Mouse (Mus musculus): Measurements from ENCODE around the gene Unc79. TPM values are rescaled to one million over a fixed set of nuclear protein-coding genes. Genes with fewer than 3 reads are reported as not detected.
A peak's percentile ranks its signal among the peaks of the same experiment; 100 is the strongest.

The Unc79 gene
- polyA plus RNA-seq, 1 experiment from 2014 or later = 0.17 TPM

DNA sequence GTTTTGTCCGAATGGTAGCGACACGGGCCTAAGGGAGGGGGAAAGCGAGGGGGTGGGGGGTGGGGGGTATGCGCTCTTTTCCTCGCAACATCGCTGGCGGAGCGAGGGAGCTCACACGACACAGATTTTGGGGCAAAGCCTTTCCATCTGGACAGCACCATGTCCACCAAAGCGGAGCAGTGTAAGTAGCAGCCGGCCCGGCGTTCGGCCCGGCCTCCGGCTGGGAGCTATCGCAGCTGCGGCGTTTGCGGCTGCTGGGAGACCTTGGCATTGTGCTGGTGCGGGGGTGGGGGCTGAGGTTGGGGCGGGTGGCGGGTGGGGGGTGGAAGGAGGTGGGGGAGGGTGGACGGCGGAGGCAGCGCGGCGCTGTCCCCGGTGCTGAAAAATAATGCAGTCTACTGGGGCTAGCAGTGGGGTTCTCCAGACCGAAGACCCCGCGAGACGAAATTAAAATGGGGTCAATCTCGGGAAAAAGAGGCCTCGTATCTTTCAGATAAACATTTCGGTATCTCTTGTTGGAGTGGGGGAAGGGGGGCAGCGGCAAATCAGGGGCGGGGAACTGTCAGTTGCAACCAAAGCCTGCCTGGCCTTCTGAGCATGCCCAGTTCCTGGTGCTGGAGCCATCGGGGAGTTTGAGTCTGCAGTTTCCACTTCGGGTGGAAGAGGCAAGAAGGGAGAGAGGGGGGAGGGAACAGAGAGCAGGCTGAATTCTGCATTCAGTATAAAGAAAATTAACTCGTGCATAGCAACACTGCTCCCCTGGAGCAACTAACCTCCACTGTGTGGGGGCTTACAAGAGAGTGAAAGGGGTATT is 943 bp downstream of the Unc79 start:
- no peak overlapping the region for H3K9ac ChIP-seq (replicated peaks; ENCODE audit: low read length)
- peaks cover 10% of the 10 kb centered on the region for H3K27me3 ChIP-seq (ENCODE audit: insufficient read depth, low read length)
- H3K4me3 ChIP-seq (ENCODE audit: low read length) = peak overlapping the region; percentile 56
- no peaks in the 10 kb centered on the region for H3K9me3 ChIP-seq (ENCODE audit: low read length)
- H3K4me1 ChIP-seq (ENCODE audit: insufficient read depth, low read length) = peaks cover 5% of the 10 kb centered on the region; the same call in 1 of the 2 replicates
- 0% methylated on average over 41 of the region's 42 CpGs for WGBS
- H3K36me3 ChIP-seq (ENCODE audit: insufficient read depth, low read length) = no peaks in the 10 kb centered on the region
- peak; percentile 94 for ATAC-seq (ENCODE audit: low FRiP score, low TSS enrichment)
- H3K4me2 ChIP-seq (replicated peaks; ENCODE audit: low read depth, low read length) = peak overlapping the region; percentile 86
- no peak overlapping the region for H3K27ac ChIP-seq (ENCODE audit: low read length)

DNA sequence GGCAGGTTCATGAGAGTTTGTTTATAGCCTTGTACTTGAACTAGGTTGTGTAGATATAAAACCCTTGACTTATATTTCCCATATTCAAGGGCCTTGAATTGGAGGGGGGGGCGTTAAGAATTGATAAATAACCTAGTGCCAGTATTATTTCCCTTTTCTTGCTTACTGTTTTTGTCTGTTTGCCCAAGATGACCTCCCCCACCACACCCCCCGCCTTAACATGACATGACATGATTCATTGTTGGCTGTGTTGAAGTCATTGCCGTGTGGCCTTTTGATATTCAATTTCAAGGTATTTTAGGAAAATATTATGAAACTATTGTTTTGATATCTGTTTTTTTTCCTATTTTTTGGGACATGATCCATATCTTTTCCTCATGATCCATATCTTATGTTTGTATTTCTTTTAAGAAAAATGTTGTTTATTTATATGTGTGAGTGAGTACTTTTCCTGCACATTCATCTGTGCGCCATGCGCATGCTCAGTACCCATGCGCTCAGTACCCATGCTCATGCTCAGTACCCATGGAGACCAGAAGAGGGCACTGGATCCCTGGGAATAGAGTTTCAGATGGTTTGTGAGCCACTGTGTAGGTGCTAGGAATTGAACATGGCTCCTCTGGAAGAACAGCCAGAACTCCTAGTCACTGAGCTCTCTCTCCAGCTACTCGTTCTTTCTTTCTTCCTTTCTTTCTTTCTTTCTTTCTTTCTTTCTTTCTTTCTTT is 11.6 kb downstream of the Unc79 start:
- H3K36me3 ChIP-seq (ENCODE audit: insufficient read depth, low read length) = no peaks in the 10 kb centered on the region
- no peak overlapping the region for H3K27ac ChIP-seq (ENCODE audit: low read length)
- H3K4me2 ChIP-seq (replicated peaks; ENCODE audit: low read depth, low read length) = no peak overlapping the region
- H3K4me1 ChIP-seq (ENCODE audit: insufficient read depth, low read length) = no peaks in the 10 kb centered on the region
- WGBS = 89% methylated on average over 7 of the region's 7 CpGs
- H3K4me3 ChIP-seq (ENCODE audit: low read length) = no peak overlapping the region
- no peak overlapping the region for H3K9ac ChIP-seq (replicated peaks; ENCODE audit: low read length)
- ATAC-seq (ENCODE audit: low FRiP score, low TSS enrichment) = no peak
- no peaks in the 10 kb centered on the region for H3K27me3 ChIP-seq (ENCODE audit: insufficient read depth, low read length)
- H3K9me3 ChIP-seq (ENCODE audit: low read length) = no peaks in the 10 kb centered on the region

DNA sequence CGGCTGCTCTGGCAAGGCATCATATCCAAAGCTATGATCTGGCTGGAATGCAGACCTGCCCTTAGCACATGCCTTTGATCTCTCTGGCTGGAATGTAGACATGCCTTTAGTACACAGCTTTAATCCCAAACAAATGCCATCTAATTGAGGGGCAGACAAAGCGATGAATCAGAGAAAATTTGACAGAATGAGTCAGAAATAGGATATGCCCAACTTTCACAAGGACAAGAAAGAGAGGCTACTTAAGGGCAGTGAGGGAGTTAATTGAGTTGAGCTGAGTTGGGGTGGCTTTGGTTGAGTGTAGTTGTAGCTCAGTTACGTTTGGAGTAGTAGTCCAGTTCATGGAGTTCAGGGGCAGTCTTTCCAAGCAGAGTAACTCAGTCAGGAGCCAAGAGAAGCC is 12.4 kb downstream of the Unc79 start:
- H3K9me3 ChIP-seq (ENCODE audit: low read length) = no peaks in the 10 kb centered on the region
- no peaks in the 10 kb centered on the region for H3K27me3 ChIP-seq (ENCODE audit: insufficient read depth, low read length)
- ATAC-seq (ENCODE audit: low FRiP score, low TSS enrichment) = no peak
- H3K36me3 ChIP-seq (ENCODE audit: insufficient read depth, low read length) = no peaks in the 10 kb centered on the region
- H3K4me1 ChIP-seq (ENCODE audit: insufficient read depth, low read length) = no peaks in the 10 kb centered on the region
- H3K27ac ChIP-seq (ENCODE audit: low read length) = no peak overlapping the region
- H3K9ac ChIP-seq (replicated peaks; ENCODE audit: low read length) = no peak overlapping the region
- H3K4me2 ChIP-seq (replicated peaks; ENCODE audit: low read depth, low read length) = no peak overlapping the region
- no peak overlapping the region for H3K4me3 ChIP-seq (ENCODE audit: low read length)
- WGBS = 55% methylated on average over 3 of the region's 3 CpGs

DNA sequence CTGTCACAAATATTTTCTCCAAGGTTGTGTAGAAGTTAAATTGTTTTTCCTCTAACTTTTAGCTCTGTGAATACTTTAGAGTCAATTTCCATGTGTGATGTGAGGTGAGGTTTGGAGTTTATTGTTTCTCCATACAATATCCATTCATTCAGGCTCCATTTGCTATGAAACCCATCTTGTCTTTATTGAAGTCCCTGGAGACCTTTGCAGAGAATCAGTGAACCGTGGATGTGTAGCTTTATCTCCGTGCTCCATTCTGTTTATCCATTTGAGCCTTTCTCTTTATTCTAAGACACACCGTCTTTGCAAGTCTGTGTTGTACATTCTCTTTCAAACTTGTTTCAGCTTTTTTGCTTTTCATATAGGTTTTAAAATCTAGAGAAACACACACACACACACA is 15.8 kb downstream of the Unc79 start:
- Histone ChIP-seq H3K9ac (replicated peaks; ENCODE audit: low read length) (no peak overlapping the region), H3K4me1 (ENCODE audit: insufficient read depth, low read length) (no peaks in the 10 kb centered on the region), H3K27ac (ENCODE audit: low read length) (no peak overlapping the region), H3K36me3 (ENCODE audit: insufficient read depth, low read length) (no peaks in the 10 kb centered on the region), H3K27me3 (ENCODE audit: insufficient read depth, low read length) (no peaks in the 10 kb centered on the region), H3K9me3 (ENCODE audit: low read length) (no peaks in the 10 kb centered on the region), H3K4me3 (ENCODE audit: low read length) (no peak overlapping the region), H3K4me2 (replicated peaks; ENCODE audit: low read depth, low read length) (no peak overlapping the region)
- WGBS = 61% methylated on average over 3 of the region's 3 CpGs
- ATAC-seq (ENCODE audit: low FRiP score, low TSS enrichment) = no peak

DNA sequence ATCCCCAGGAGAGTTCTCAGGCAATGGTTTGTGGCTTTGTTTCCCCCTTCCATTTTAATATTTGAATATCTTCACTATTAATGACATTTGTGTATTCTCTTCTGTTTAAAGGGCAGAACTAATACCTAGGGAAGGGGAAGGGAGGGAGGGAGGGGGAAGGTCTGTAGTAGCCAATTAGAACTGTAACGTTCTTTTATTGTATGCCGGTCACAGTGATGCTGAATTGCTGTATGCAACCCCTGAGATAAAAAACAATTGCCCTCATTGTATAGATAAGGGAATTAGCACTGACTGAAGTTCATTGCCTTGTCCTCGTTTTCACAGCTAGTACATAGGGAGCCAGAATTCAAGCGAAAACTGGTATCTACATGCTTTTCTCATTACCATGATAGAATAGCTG is 31.9 kb downstream of the Unc79 start:
- 48% methylated on average over 4 of the region's 4 CpGs for WGBS
- Histone ChIP-seq H3K27ac (ENCODE audit: low read length) (no peak overlapping the region), H3K27me3 (ENCODE audit: insufficient read depth, low read length) (no peaks in the 10 kb centered on the region), H3K9me3 (ENCODE audit: low read length) (no peaks in the 10 kb centered on the region), H3K36me3 (ENCODE audit: insufficient read depth, low read length) (no peaks in the 10 kb centered on the region), H3K4me3 (ENCODE audit: low read length) (no peak overlapping the region), H3K4me1 (ENCODE audit: insufficient read depth, low read length) (no peaks in the 10 kb centered on the region), H3K4me2 (replicated peaks; ENCODE audit: low read depth, low read length) (no peak overlapping the region), H3K9ac (replicated peaks; ENCODE audit: low read length) (no peak overlapping the region)
- ATAC-seq (ENCODE audit: low FRiP score, low TSS enrichment) = no peak

DNA sequence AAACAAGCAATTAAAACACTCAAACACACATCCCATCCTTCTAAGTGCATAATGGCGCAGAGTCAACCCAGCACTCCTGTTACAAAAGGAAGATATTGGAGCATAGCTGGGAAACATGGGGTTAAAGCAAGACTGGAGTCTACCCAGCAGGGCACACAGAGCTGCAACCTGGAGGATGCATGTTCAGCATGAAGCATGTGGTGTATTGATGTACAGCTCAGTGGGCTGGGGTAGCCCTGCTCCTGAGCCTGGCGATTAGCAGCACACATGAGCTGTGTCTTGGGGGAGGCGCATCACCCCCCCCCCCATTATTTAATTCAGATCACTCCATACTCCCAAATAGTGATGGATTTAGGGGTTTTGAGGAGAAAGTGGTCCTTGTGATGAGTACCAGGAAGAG is 32.9 kb downstream of the Unc79 start:
- Histone ChIP-seq H3K4me2 (replicated peaks; ENCODE audit: low read depth, low read length) (no peak overlapping the region), H3K27me3 (ENCODE audit: insufficient read depth, low read length) (no peaks in the 10 kb centered on the region), H3K9me3 (ENCODE audit: low read length) (no peaks in the 10 kb centered on the region), H3K4me1 (ENCODE audit: insufficient read depth, low read length) (no peaks in the 10 kb centered on the region), H3K4me3 (ENCODE audit: low read length) (no peak overlapping the region), H3K27ac (ENCODE audit: low read length) (no peak overlapping the region), H3K36me3 (ENCODE audit: insufficient read depth, low read length) (no peaks in the 10 kb centered on the region), H3K9ac (replicated peaks; ENCODE audit: low read length) (no peak overlapping the region)
- 93% methylated on average over 3 of the region's 3 CpGs for WGBS
- ATAC-seq (ENCODE audit: low FRiP score, low TSS enrichment) = no peak

DNA sequence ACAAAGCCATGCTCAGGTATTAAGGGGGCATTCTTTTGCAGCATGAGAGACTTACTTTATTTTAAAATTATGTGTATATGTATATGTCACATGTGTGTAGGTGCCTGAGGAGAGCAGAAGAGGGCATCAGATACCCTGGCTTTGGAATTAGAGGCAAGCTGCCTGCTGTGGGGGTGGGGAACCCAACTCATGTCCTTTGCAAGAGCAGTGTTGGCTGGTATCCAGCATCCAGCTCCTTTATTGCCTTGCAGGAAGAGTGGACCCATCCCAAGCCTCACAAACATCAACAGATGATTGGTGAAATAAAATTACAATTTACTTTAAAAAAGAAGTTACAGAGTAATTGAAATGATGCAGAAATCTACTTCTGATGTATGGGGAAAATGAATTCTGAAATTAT is 36.7 kb downstream of the Unc79 start:
- no peak for ATAC-seq (ENCODE audit: low FRiP score, low TSS enrichment)
- H3K27ac ChIP-seq (ENCODE audit: low read length) = no peak overlapping the region
- no peak overlapping the region for H3K4me3 ChIP-seq (ENCODE audit: low read length)
- H3K9ac ChIP-seq (replicated peaks; ENCODE audit: low read length) = no peak overlapping the region
- H3K27me3 ChIP-seq (ENCODE audit: insufficient read depth, low read length) = no peaks in the 10 kb centered on the region
- no peak overlapping the region for H3K4me2 ChIP-seq (replicated peaks; ENCODE audit: low read depth, low read length)
- H3K9me3 ChIP-seq (ENCODE audit: low read length) = no peaks in the 10 kb centered on the region
- no peaks in the 10 kb centered on the region for H3K4me1 ChIP-seq (ENCODE audit: insufficient read depth, low read length)
- H3K36me3 ChIP-seq (ENCODE audit: insufficient read depth, low read length) = no peaks in the 10 kb centered on the region

DNA sequence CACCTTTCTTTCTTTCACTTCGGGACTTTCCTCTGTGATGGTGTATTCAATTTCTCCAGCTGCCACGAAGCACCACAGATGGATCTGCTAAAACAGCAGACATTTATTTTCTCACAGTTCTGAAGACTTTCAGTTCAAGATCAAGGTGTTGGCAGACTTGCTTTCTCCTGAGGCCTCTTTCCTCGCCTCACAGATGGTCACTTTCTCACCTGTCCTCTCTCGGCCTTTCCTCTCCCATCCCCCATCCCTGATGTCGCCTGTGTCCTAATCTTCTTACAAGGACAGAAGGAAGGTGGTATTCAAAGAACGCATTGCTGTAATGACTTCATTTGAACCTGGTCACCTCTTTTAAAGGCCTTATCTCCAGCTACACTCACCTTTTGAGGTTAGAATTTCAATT is 39.1 kb downstream of the Unc79 start:
- H3K27me3 ChIP-seq (ENCODE audit: insufficient read depth, low read length) = no peaks in the 10 kb centered on the region
- no peak overlapping the region for H3K4me3 ChIP-seq (ENCODE audit: low read length)
- H3K9me3 ChIP-seq (ENCODE audit: low read length) = no peaks in the 10 kb centered on the region
- H3K36me3 ChIP-seq (ENCODE audit: insufficient read depth, low read length) = no peaks in the 10 kb centered on the region
- no peak overlapping the region for H3K27ac ChIP-seq (ENCODE audit: low read length)
- no peak for ATAC-seq (ENCODE audit: low FRiP score, low TSS enrichment)
- no peaks in the 10 kb centered on the region for H3K4me1 ChIP-seq (ENCODE audit: insufficient read depth, low read length)
- no peak overlapping the region for H3K4me2 ChIP-seq (replicated peaks; ENCODE audit: low read depth, low read length)
- WGBS = 75% methylated on average over 6 of the region's 6 CpGs
- H3K9ac ChIP-seq (replicated peaks; ENCODE audit: low read length) = no peak overlapping the region

DNA sequence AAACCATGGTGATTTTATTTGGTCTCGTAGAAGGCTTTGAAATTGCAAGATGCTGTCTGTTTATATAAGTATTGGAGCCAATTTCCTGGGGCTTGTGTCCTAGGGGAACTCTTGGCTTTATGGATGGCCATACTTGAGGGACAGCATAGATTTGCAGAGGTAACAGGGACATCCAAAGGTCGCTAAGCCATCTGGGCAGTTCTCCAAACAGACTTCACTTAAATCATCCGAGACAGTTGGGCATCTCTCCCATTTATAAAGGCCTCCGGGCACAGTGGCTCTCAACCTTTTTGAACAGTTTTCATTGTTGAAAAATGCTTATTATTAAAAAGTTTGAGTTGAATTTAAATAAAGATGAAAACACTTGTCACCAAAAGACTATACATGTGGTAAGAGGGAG is 59.8 kb downstream of the Unc79 start:
- 42% methylated on average over 4 of the region's 4 CpGs for WGBS
- ATAC-seq (ENCODE audit: low FRiP score, low TSS enrichment) = no peak
- Histone ChIP-seq H3K4me3 (ENCODE audit: low read length) (no peak overlapping the region), H3K9me3 (ENCODE audit: low read length) (no peaks in the 10 kb centered on the region), H3K36me3 (ENCODE audit: insufficient read depth, low read length) (no peaks in the 10 kb centered on the region), H3K27ac (ENCODE audit: low read length) (no peak overlapping the region), H3K4me1 (ENCODE audit: insufficient read depth, low read length) (no peaks in the 10 kb centered on the region), H3K9ac (replicated peaks; ENCODE audit: low read length) (no peak overlapping the region), H3K4me2 (replicated peaks; ENCODE audit: low read depth, low read length) (no peak overlapping the region), H3K27me3 (ENCODE audit: insufficient read depth, low read length) (no peaks in the 10 kb centered on the region)

DNA sequence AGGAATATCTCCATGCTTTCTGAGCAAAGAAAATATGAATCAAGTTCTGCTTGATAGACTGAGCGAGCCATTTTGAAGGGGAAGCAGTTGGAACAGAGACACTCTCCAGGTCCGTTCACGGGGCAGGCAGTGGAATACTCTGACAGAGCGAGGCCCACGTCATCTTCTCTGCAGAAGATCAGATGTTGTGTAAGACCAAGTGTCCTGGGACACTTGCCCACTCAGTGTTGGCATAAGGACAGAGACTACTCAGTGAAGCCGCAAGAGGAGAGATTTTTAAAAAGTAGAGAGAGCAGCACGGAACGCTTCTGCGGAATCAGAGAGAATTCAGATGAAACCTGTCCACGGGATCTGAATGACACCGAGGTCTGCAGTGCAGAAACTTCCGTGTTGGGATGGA is 69.5 kb downstream of the Unc79 start:
- H3K9ac ChIP-seq (replicated peaks; ENCODE audit: low read length) = no peak overlapping the region
- no peaks in the 10 kb centered on the region for H3K27me3 ChIP-seq (ENCODE audit: insufficient read depth, low read length)
- no peak overlapping the region for H3K27ac ChIP-seq (ENCODE audit: low read length)
- no peak for ATAC-seq (ENCODE audit: low FRiP score, low TSS enrichment)
- H3K9me3 ChIP-seq (ENCODE audit: low read length) = no peaks in the 10 kb centered on the region
- H3K4me3 ChIP-seq (ENCODE audit: low read length) = no peak overlapping the region
- H3K4me2 ChIP-seq (replicated peaks; ENCODE audit: low read depth, low read length) = no peak overlapping the region
- H3K4me1 ChIP-seq (ENCODE audit: insufficient read depth, low read length) = no peaks in the 10 kb centered on the region
- WGBS = 91% methylated on average over 12 of the region's 12 CpGs
- no peaks in the 10 kb centered on the region for H3K36me3 ChIP-seq (ENCODE audit: insufficient read depth, low read length)

All from kidney, embryonic 16.5 days (tissue).